Mouse (Mus musculus) stomach, postnatal 0 days (tissue): ENCODE measurements around the gene Atg4c.

ENCODE experiments used
- CTCF ChIP-seq: IDR thresholded peaks from 2 replicates; pipeline ENCODE4 v1.5.1; 2016; ENCODE audit warnings: antibody characterized with exemption, low read depth, mild to moderate bottlenecking, moderate library complexity
- EP300 ChIP-seq: optimal IDR thresholded peaks from 2 replicates; pipeline ENCODE3; 2016; ENCODE audit warnings: antibody characterized with exemption

DNA sequence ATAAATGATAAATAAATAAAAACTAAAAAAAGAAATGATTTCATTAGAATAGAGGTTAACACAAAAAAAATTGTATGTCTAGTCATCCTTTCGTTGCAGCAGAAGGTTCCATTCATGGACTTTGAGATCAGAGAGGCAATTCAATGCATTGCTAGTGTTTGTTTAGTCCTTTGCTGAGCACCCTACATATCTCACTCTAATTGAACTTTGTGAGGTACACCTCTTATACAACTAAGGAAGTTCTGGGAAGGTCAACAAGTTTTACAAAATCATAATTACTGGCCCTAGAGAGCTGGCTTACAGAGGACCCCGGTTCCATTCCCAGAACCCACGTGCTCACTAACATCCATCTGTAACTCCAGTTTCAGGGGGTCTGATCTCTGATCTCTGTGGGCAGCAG, 55.6 kb downstream of the Atg4c start:
- TF ChIP-seq CTCF (no peak), EP300 (no peak)
